Mouse (Mus musculus) ES-Bruce4 (cell line): ENCODE data around the gene Lpar3.

Experiments used
- CTCF ChIP-seq: IDR thresholded peaks from one replicate; pipeline ENCODE4 v1.8.1; 2011; ENCODE audit warnings: low read depth, low read length
- POLR2A ChIP-seq: IDR thresholded peaks from one replicate; pipeline ENCODE4 v1.8.1; 2011; ENCODE audit warnings: low read length; ENCODE audit not compliant: insufficient read depth

DNA sequence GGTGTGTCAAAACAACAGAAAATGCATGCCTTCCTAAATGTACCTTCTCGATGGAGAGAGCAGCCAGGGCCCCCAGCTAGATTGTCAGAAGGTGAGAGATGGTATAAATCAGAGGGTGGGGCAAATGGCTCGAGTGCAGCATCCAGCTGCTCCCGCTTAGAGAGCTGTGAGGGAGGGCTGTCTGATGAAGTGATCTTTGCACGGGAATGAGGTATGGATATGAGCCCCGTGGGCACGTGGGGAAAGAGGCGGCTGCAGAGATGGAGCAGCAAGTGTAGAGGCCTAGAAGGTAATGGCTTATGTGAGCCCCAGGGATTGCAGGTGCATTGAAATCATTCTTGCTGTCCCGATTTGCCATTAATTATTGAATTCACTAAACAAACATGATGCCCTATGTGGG is 15.5 kb downstream of the Lpar3 start:
- no peak for TF ChIP-seq CTCF
- no peak for TF ChIP-seq POLR2A
